Mouse (Mus musculus) G1E (cell line): Measurements from ENCODE around the gene Gga1.

ENCODE experiments used
- CTCF ChIP-seq: IDR thresholded peaks from 2 replicates; pipeline ENCODE4 v1.5.1; 2012; ENCODE audit warnings: low read depth, low read length, inconsistent platforms, mixed read lengths
- GATA1 ChIP-seq: IDR thresholded peaks from 2 replicates; pipeline ENCODE4 v1.6.1; 2012; ENCODE audit warnings: borderline replicate concordance, low read length, inconsistent platforms, mixed read lengths
- POLR2AphosphoS5 ChIP-seq: IDR thresholded peaks from 2 replicates; pipeline ENCODE4 v1.6.1; 2012; ENCODE audit warnings: low read depth, low read length, inconsistent platforms; ENCODE audit not compliant: insufficient replicate concordance
- TAL1 ChIP-seq: conservative IDR thresholded peaks from 2 replicates; pipeline ENCODE4 v1.6.1; 2012; ENCODE audit warnings: low read depth, low read length, inconsistent platforms, mixed read lengths

DNA sequence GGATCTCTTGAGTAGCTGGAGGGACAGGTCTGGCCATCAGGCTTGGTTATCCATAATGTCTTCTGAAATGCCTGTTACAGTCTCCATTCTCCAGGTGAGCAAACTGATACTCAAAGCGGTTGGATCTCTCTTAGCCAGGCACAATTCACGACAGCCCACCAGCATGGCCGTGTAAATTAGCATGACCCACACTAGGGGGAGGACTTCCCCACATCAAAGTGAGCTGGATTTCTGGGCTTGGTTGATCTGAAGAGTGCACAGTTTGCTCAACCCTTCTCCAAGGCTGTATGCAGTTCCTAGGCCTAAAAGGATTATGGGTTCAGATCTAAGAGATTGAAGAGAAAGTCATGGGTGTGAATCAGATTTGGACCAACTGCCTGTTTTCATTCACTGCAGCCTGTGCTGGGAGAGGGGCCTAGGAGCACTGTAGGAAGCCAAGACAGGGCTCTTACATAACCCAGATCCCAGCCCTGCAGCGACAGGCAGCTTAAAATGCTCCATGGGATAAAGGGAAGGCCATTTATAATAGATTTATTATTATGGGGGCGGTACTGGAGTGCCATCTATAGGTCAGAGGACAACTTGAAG lies 4.9 kb upstream of the Gga1 start:
- TF ChIP-seq CTCF (no peak; the same call in 1 of the 2 replicates), TAL1 (no peak), GATA1 (no peak), POLR2AphosphoS5 (no peak)
